9 mouse cellular contexts compared by ENCODE assay signal in the genomic region with DNA sequence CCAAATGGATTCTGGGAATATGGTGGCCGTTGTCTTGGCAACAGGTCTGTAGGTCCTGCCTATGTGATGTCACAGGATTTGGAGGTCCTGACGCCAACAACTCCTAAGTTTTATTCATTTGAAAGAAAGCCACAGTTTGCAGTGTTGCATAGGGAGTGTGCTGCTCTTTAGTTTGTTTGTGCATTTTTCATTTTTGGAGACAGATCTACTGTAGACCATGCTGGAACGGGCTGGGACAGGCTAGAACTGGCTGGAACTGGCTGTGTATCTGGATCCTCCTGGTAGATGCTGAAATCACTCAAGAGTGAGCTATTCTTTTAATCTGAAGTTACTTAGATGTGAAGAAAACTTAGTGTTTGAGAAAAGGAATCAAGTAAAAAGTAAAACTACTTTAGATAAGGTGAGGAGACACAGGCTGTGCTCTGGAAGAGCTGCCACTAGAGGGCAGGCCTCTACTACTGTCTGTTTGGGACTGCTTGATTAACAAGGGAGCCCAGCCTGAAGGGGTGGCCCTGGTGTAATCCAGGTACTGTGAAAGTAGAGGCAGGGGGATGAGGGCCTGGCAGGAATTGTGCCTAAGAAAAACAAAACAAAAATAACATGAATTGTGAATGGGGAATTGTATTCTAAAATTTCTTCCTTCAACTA. TPM values are rescaled to one million over a fixed set of nuclear protein-coding genes. Genes with fewer than 3 reads are reported as not detected.
A peak's percentile ranks its signal among the peaks of the same experiment; 100 is the strongest.
DNase-seq lines count a peak whose midpoint lies in the region; ATAC-seq and TF ChIP-seq lines count a peak whose summit lies in the region.
"Had no signal": no experiment of that assay in that cellular context is flagged by ENCODE, and none has a peak within 500 bp of the region (broad histone marks: within the 10 kb centered on the region; RNA-seq: fewer than 3 reads in every experiment).

No protein-coding gene starts in this region.

- TF ChIP-seq CTCF in hindbrain, postnatal 0 days (IDR thresholded peaks at IDR 0.05; ENCODE audit: low read depth): peak; percentile 89
- peak; percentile 91 for TF ChIP-seq CTCF in left cerebral cortex, adult 2 months (IDR thresholded peaks at IDR 0.05)

- H3K36me3 ChIP-seq in heart, embryonic 10.5 days: no peaks in the 10 kb centered on the region
- H3K36me3 ChIP-seq in embryonic facial prominence, embryonic 14.5 days (ENCODE audit: control insufficient read depth, insufficient read depth, low read length): no peaks in the 10 kb centered on the region
- no peaks in the 10 kb centered on the region for H3K36me3 ChIP-seq in hindbrain, postnatal 0 days (ENCODE audit: insufficient read depth, low read length)
- no peaks in the 10 kb centered on the region for H3K36me3 ChIP-seq in midbrain, embryonic 10.5 days
- H3K36me3 ChIP-seq in stomach, embryonic 16.5 days (ENCODE audit: control insufficient read depth, insufficient read depth, low read length): no peaks in the 10 kb centered on the region
- H3K36me3 ChIP-seq: liver, embryonic 15.5 days had no signal

- peak; percentile 16 for DNase-seq in heart, adult 8-10 months (ENCODE audit: low spot score)
- DNase-seq in heart, embryonic 10.5 days (ENCODE audit: low spot score): no peak
- peak; percentile 55 for DNase-seq in adrenal gland, postnatal 14 days
- peak; percentile 78 for DNase-seq in embryonic facial prominence, embryonic 14.5 days (ENCODE audit: low spot score)
- peak; percentile 80 for DNase-seq in hindbrain, postnatal 0 days (ENCODE audit: low spot score)
- peak; percentile 19 to 33 for DNase-seq in left cerebral cortex, adult 2 months (ENCODE audit: extremely low spot score in 1 of 2, low spot score in 2 of 2)
- DNase-seq in midbrain, embryonic 10.5 days (ENCODE audit: low spot score): peak; percentile 18

- intact Hi-C loops in left cerebral cortex, adult 2 months (cut with DNase I): no loop called here

- H3K9me3 ChIP-seq in heart, embryonic 10.5 days: 0 out of 2 replicates have a peak, but pooled peaks cover 4% of the 10 kb centered on the region
- 0 out of 2 replicates have a peak, but pooled peaks cover 6% of the 10 kb centered on the region for H3K9me3 ChIP-seq in embryonic facial prominence, embryonic 14.5 days (ENCODE audit: control insufficient read depth, low read length)
- 0 out of 2 replicates have a peak, but pooled peaks cover 2% of the 10 kb centered on the region for H3K9me3 ChIP-seq in hindbrain, postnatal 0 days (ENCODE audit: low read length)
- H3K9me3 ChIP-seq in midbrain, embryonic 10.5 days (replicated peaks): peaks cover 5% of the 10 kb centered on the region; the same call in 1 of the 2 replicates
- H3K9me3 ChIP-seq in stomach, embryonic 16.5 days (replicated peaks; ENCODE audit: control insufficient read depth, low read length): no peaks in the 10 kb centered on the region
- H3K9me3 ChIP-seq: liver, embryonic 15.5 days had no signal

- H3K4me2 ChIP-seq in embryonic facial prominence, embryonic 14.5 days (ENCODE audit: low read depth, low read length): no peak overlapping the region
- no peak overlapping the region for H3K4me2 ChIP-seq in hindbrain, postnatal 0 days (ENCODE audit: low read depth, low read length)
- H3K4me2 ChIP-seq in stomach, embryonic 16.5 days (ENCODE audit: low read depth, low read length): no peak overlapping the region
- H3K4me2 ChIP-seq: liver, embryonic 15.5 days had no signal

- no peak overlapping the region for H3K27ac ChIP-seq in heart, embryonic 10.5 days
- H3K27ac ChIP-seq in embryonic facial prominence, embryonic 14.5 days (replicated peaks; ENCODE audit: low read depth, low read length): no peak overlapping the region
- no peak overlapping the region for H3K27ac ChIP-seq in hindbrain, postnatal 0 days
- H3K27ac ChIP-seq in left cerebral cortex, adult 2 months: no peak overlapping the region
- H3K27ac ChIP-seq in midbrain, embryonic 10.5 days (replicated peaks): no peak overlapping the region
- H3K27ac ChIP-seq in stomach, embryonic 16.5 days (ENCODE audit: low read length): no peak overlapping the region
- H3K27ac ChIP-seq: liver, embryonic 15.5 days had no signal

- WGBS in heart, embryonic 10.5 days: 91% methylated on average over 3 of the region's 3 CpGs
- WGBS in embryonic facial prominence, embryonic 14.5 days: 98% methylated on average over 3 of the region's 3 CpGs
- WGBS in hindbrain, postnatal 0 days: 94% methylated on average over 3 of the region's 3 CpGs
- 92% methylated on average over 3 of the region's 3 CpGs for WGBS in midbrain, embryonic 10.5 days
- 91% methylated on average over 3 of the region's 3 CpGs for WGBS in stomach, embryonic 16.5 days

- peak; percentile 84; the same call in 1 of the 2 replicates for ATAC-seq in embryonic facial prominence, embryonic 14.5 days (ENCODE audit: low read depth)
- peak; percentile 77; the same call in 1 of the 2 replicates for ATAC-seq in hindbrain, postnatal 0 days
- ATAC-seq in stomach, embryonic 16.5 days (ENCODE audit: insufficient read depth, low FRiP score): 0 out of 2 replicates have a peak, but pooled peaks have one; percentile 68

- H3K4me3 ChIP-seq in heart, embryonic 10.5 days: no peak overlapping the region
- H3K4me3 ChIP-seq in embryonic facial prominence, embryonic 14.5 days (ENCODE audit: low read depth, low read length): no peak overlapping the region
- no peak overlapping the region for H3K4me3 ChIP-seq in hindbrain, postnatal 0 days (ENCODE audit: low read length)
- H3K4me3 ChIP-seq in left cerebral cortex, adult 2 months: no peak overlapping the region
- H3K4me3 ChIP-seq in midbrain, embryonic 10.5 days: no peak overlapping the region
- H3K4me3 ChIP-seq in stomach, embryonic 16.5 days (replicated peaks; ENCODE audit: low read length): no peak overlapping the region
- H3K4me3 ChIP-seq: liver, embryonic 15.5 days had no signal

- H3K27me3 ChIP-seq in heart, embryonic 10.5 days (ENCODE audit: insufficient read depth, poor library complexity, severe bottlenecking): no peaks in the 10 kb centered on the region
- no peaks in the 10 kb centered on the region for H3K27me3 ChIP-seq in embryonic facial prominence, embryonic 14.5 days (replicated peaks; ENCODE audit: control insufficient read depth, insufficient read depth, low read length)
- H3K27me3 ChIP-seq in hindbrain, postnatal 0 days (ENCODE audit: insufficient read depth, low read length): no peaks in the 10 kb centered on the region
- H3K27me3 ChIP-seq in midbrain, embryonic 10.5 days (ENCODE audit: low read depth, poor library complexity, severe bottlenecking): no peaks in the 10 kb centered on the region
- no peaks in the 10 kb centered on the region for H3K27me3 ChIP-seq in stomach, embryonic 16.5 days (ENCODE audit: control insufficient read depth, insufficient read depth, low read length)
- H3K27me3 ChIP-seq: liver, embryonic 15.5 days had no signal

- no peaks in the 10 kb centered on the region for H3K4me1 ChIP-seq in heart, embryonic 10.5 days
- H3K4me1 ChIP-seq in embryonic facial prominence, embryonic 14.5 days (ENCODE audit: control insufficient read depth, insufficient read depth, low read length): no peaks in the 10 kb centered on the region
- H3K4me1 ChIP-seq in hindbrain, postnatal 0 days (ENCODE audit: insufficient read depth, low read length): no peaks in the 10 kb centered on the region
- no peaks in the 10 kb centered on the region for H3K4me1 ChIP-seq in midbrain, embryonic 10.5 days
- H3K4me1 ChIP-seq in stomach, embryonic 16.5 days (ENCODE audit: control insufficient read depth, insufficient read depth, low read length): no peaks in the 10 kb centered on the region
- H3K4me1 ChIP-seq: liver, embryonic 15.5 days had no signal

- no peak overlapping the region for H3K9ac ChIP-seq in embryonic facial prominence, embryonic 14.5 days (ENCODE audit: low read depth, low read length)
- no peak overlapping the region for H3K9ac ChIP-seq in hindbrain, postnatal 0 days (replicated peaks; ENCODE audit: low read length)
- H3K9ac ChIP-seq in stomach, embryonic 16.5 days (ENCODE audit: low read length): no peak overlapping the region
- H3K9ac ChIP-seq: liver, embryonic 15.5 days had no signal

RNA-seq across cellular contexts. Expression of gene Bbs9, which starts 43.0 kb away (rescaled TPM):
- 10 to 100 TPM; 13.9 to 15.2 (median 14.9) TPM for total RNA-seq in heart, adult 8-10 months (2022)
- polyA plus RNA-seq in heart, embryonic 10.5 days (2016; fragmentation: Nextera tagmentation; extraction: Ambion mirVana): 6.7 and 7.2 TPM in 2 replicates
- 14.3 and 18.7 TPM in 2 replicates for total RNA-seq in adrenal gland, postnatal 14 days (2021)
- 13.2 and 13.4 TPM in 2 replicates for polyA plus RNA-seq in embryonic facial prominence, embryonic 14.5 days (2014; fragmentation: Nextera tagmentation; extraction: Ambion mirVana)
- total RNA-seq in hindbrain, postnatal 0 days (2014; rRNA removed): 27.0 and 27.5 TPM in 2 replicates
- polyA plus RNA-seq in hindbrain, postnatal 0 days (2015; fragmentation: Nextera tagmentation; extraction: Ambion mirVana): 14.0 and 15.2 TPM in 2 replicates
- 10 to 100 TPM; 27.7 to 29.5 TPM for total RNA-seq in left cerebral cortex, adult 2 months (2021)
- 12.5 and 13.2 TPM in 2 replicates for polyA plus RNA-seq in midbrain, embryonic 10.5 days (2016; fragmentation: Nextera tagmentation; extraction: Ambion mirVana)
- 11.5 and 12.2 TPM in 2 replicates for polyA plus RNA-seq in stomach, embryonic 16.5 days (2015; fragmentation: Nextera tagmentation; extraction: Ambion mirVana)

RNA-seq across cellular contexts. Expression of gene Rp9, which starts 49.0 kb away (rescaled TPM):
- total RNA-seq in heart, adult 8-10 months (2022): 10 to 100 TPM; 41.3 to 47.6 (median 45.0) TPM
- polyA plus RNA-seq in heart, embryonic 10.5 days (2016; fragmentation: Nextera tagmentation; extraction: Ambion mirVana): 37.8 and 52.6 TPM in 2 replicates
- total RNA-seq in adrenal gland, postnatal 14 days (2021): 37.6 and 46.1 TPM in 2 replicates
- 60.7 and 61.5 TPM in 2 replicates for polyA plus RNA-seq in embryonic facial prominence, embryonic 14.5 days (2014; fragmentation: Nextera tagmentation; extraction: Ambion mirVana)
- total RNA-seq in hindbrain, postnatal 0 days (2014; rRNA removed): 63.2 and 72.3 TPM in 2 replicates
- polyA plus RNA-seq in hindbrain, postnatal 0 days (2015; fragmentation: Nextera tagmentation; extraction: Ambion mirVana): 75.1 and 81.4 TPM in 2 replicates
- 10 to 100 TPM; 39.5 to 44.5 TPM for total RNA-seq in left cerebral cortex, adult 2 months (2021)
- 42.9 and 46.5 TPM in 2 replicates for polyA plus RNA-seq in midbrain, embryonic 10.5 days (2016; fragmentation: Nextera tagmentation; extraction: Ambion mirVana)
- 51.8 and 56.8 TPM in 2 replicates for polyA plus RNA-seq in stomach, embryonic 16.5 days (2015; fragmentation: Nextera tagmentation; extraction: Ambion mirVana)
